ENCODE assay signal across 8 mouse cellular contexts in genomic region chr13:95249511-95250456, GRCm38 (mm10). TPM values are rescaled to one million over a fixed set of nuclear protein-coding genes. Genes with fewer than 3 reads are reported as not detected.
DNase-seq lines count a peak whose midpoint lies in the region; ATAC-seq and TF ChIP-seq lines count a peak whose summit lies in the region.

TSS of gene Pde8b (minus strand) at chr13:95250336.

- DNase-seq in gastrocnemius, adult 2 months: peak; percentile 27
- DNase-seq in gastrocnemius, adult 8-10 months (ENCODE audit: low spot score in 2 of 2): no peak
- DNase-seq in embryonic facial prominence, embryonic 11.5 days (ENCODE audit: low spot score): peak; percentile 53
- peak; percentile 27 for DNase-seq in layer of hippocampus, adult 9-11 months
- DNase-seq in lung, embryonic 14.5 days: peak; percentile 38
- DNase-seq in right cerebral cortex, adult 18-20 months: peak; percentile 63
- no peak for DNase-seq in thymus, postnatal 25 days

- peak within 1 kb of the TSS; percentile 48 for H3K4me3 ChIP-seq in gastrocnemius, adult 2 months
- H3K4me3 ChIP-seq in embryonic facial prominence, embryonic 11.5 days (ENCODE audit: low read depth, low read length): peak within 1 kb of the TSS; percentile 27
- H3K4me3 ChIP-seq in hindbrain, embryonic 12.5 days: peak within 1 kb of the TSS; percentile 38
- peak within 1 kb of the TSS; percentile 26 for H3K4me3 ChIP-seq in lung, embryonic 14.5 days (ENCODE audit: low read depth, low read length)

- peak within 1 kb of the TSS; percentile 64 for H3K27ac ChIP-seq in gastrocnemius, adult 2 months
- H3K27ac ChIP-seq in embryonic facial prominence, embryonic 11.5 days (replicated peaks; ENCODE audit: low read depth, low read length): no peak within 1 kb of the TSS
- no peak within 1 kb of the TSS for H3K27ac ChIP-seq in hindbrain, embryonic 12.5 days
- no peak within 1 kb of the TSS for H3K27ac ChIP-seq in lung, embryonic 14.5 days (ENCODE audit: low read depth)

- H3K9ac ChIP-seq in embryonic facial prominence, embryonic 11.5 days (replicated peaks; ENCODE audit: low read length): no peak within 1 kb of the TSS; the same call in 1 of the 2 replicates
- H3K9ac ChIP-seq in hindbrain, embryonic 12.5 days: peak within 1 kb of the TSS; percentile 49; the same call in 1 of the 2 replicates
- H3K9ac ChIP-seq in lung, embryonic 14.5 days: no peak within 1 kb of the TSS

- H3K9me3 ChIP-seq in embryonic facial prominence, embryonic 11.5 days (replicated peaks; ENCODE audit: control insufficient read depth, low read length): no peaks in the 10 kb centered on the region
- 0 out of 2 replicates have a peak, but pooled peaks cover 4% of the 10 kb centered on the region for H3K9me3 ChIP-seq in hindbrain, embryonic 12.5 days (replicated peaks)
- H3K9me3 ChIP-seq in lung, embryonic 14.5 days (ENCODE audit: low read depth, low read length): no peaks in the 10 kb centered on the region

- H3K36me3 ChIP-seq in embryonic facial prominence, embryonic 11.5 days (replicated peaks; ENCODE audit: control insufficient read depth, insufficient read depth, low read depth, low read length): no peaks in the 10 kb centered on the region
- H3K36me3 ChIP-seq in hindbrain, embryonic 12.5 days: no peaks in the 10 kb centered on the region
- no peaks in the 10 kb centered on the region for H3K36me3 ChIP-seq in lung, embryonic 14.5 days (ENCODE audit: insufficient read depth)

- peak within 1 kb of the TSS; percentile 54 for H3K4me2 ChIP-seq in embryonic facial prominence, embryonic 11.5 days (ENCODE audit: low read depth, low read length)
- H3K4me2 ChIP-seq in hindbrain, embryonic 12.5 days (replicated peaks): peak within 1 kb of the TSS; percentile 74
- peak within 1 kb of the TSS; percentile 57 for H3K4me2 ChIP-seq in lung, embryonic 14.5 days

- TF ChIP-seq CTCF in gastrocnemius, adult 2 months (IDR thresholded peaks at IDR 0.05): peak; percentile 38
- peak; percentile 55 for TF ChIP-seq CTCF in lung, embryonic 14.5 days (IDR thresholded peaks at IDR 0.05; ENCODE audit: low read depth)

- WGBS in embryonic facial prominence, embryonic 11.5 days: 5% methylated on average over 37 of the region's 37 CpGs
- 4% methylated on average over 37 of the region's 37 CpGs for WGBS in hindbrain, embryonic 12.5 days
- WGBS in lung, embryonic 14.5 days: 4% methylated on average over 37 of the region's 37 CpGs

- no peaks in the 10 kb centered on the region for H3K4me1 ChIP-seq in embryonic facial prominence, embryonic 11.5 days (ENCODE audit: control insufficient read depth, insufficient read depth, low read length)
- H3K4me1 ChIP-seq in hindbrain, embryonic 12.5 days: peaks cover 9% of the 10 kb centered on the region
- no peaks in the 10 kb centered on the region for H3K4me1 ChIP-seq in lung, embryonic 14.5 days (ENCODE audit: insufficient read depth)

- intact Hi-C loops in gastrocnemius, adult 2 months (cut with DNase I): no loop called here

- no peak; the same call in 1 of the 2 replicates for ATAC-seq in embryonic facial prominence, embryonic 11.5 days (replicated peaks; ENCODE audit: insufficient number of reproducible peaks, low FRiP score, low TSS enrichment, low read depth)
- ATAC-seq in hindbrain, embryonic 12.5 days (ENCODE audit: low FRiP score): no peak
- ATAC-seq in lung, embryonic 14.5 days (ENCODE audit: insufficient read depth): no peak

- peaks cover 12% of the 10 kb centered on the region for H3K27me3 ChIP-seq in embryonic facial prominence, embryonic 11.5 days (ENCODE audit: control insufficient read depth, insufficient read depth, low read length)
- peaks cover 23% of the 10 kb centered on the region for H3K27me3 ChIP-seq in hindbrain, embryonic 12.5 days
- H3K27me3 ChIP-seq in lung, embryonic 14.5 days (ENCODE audit: insufficient read depth, low read length): peaks cover 23% of the 10 kb centered on the region

RNA-seq across cellular contexts. Expression of gene Pde8b, which starts in this region (rescaled TPM):
- 1 to 10 TPM; 2.0 to 3.3 TPM for total RNA-seq in gastrocnemius, adult 2 months (2021)
- 1 to 10 TPM in 3 of 4 experiments, under 1 TPM in 1; 0.94 to 4.4 (median 1.7) TPM for total RNA-seq in gastrocnemius, adult 8-10 months (2022)
- polyA plus RNA-seq in embryonic facial prominence, embryonic 11.5 days (2014; fragmentation: Nextera tagmentation; extraction: Ambion mirVana): 1.4 and 2.2 TPM in 2 replicates
- 3.4 and 5.3 TPM in 2 replicates for polyA plus RNA-seq in hindbrain, embryonic 12.5 days (2016; fragmentation: Nextera tagmentation; extraction: Ambion mirVana)
- polyA plus RNA-seq in lung, embryonic 14.5 days (2014; fragmentation: Nextera tagmentation; extraction: Ambion mirVana): 3.4 and 4.3 TPM in 2 replicates

Comparison
In these comparisons a context has a peak if more than half of its experiments do, and no peak if none do; other contexts are left out.
1. DNase-seq: peak in gastrocnemius, adult 2 months (single experiment), embryonic facial prominence, embryonic 11.5 days (single experiment), layer of hippocampus, adult 9-11 months (single experiment), lung, embryonic 14.5 days (single experiment) and right cerebral cortex, adult 18-20 months (single experiment); none in gastrocnemius, adult 8-10 months (0 of 2) and thymus, postnatal 25 days (single experiment).
2. Peak in every context shown above with its lines, with median percentiles within 50 percentile points of each other: H3K4me3 ChIP-seq and H3K4me2 ChIP-seq.